8 mouse cellular contexts compared by ENCODE assay signal in the genomic region with DNA sequence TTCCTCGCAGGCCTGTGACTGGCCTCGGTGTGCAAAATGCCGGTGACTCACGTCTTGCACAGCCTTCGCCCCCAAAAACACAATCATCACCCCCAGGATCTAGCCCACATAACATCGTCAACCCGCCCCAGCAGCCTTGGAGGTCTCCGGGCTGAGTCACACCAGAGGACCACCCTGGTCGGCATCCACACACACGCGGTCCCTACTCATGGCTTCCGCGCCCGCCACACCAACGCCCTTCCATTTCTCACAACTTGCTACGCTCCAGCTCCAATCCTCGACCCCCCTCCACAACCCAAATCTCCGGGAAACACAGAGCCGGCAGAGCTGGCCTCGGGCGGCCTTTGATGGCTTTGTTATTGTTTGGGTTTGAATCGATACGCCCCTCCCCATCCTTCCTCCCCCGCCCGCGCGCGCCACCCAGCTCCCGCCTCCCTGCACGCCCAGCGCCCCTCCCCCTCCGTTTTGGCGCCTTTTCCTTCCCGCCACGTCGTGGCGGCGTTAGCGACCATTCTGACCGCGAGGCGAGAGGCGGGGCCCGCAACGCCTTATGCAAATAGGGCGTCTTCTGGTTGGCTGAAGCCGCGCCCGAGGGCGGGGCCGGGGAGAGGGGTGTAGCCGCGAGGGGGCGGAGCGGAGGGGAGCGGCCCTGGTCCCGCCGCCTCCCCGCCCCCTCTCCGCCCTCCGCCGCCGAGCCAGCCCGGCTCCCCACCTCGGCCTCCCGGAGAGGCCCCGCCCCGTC. TPM values are rescaled to one million over a fixed set of nuclear protein-coding genes. Genes with fewer than 3 reads are reported as not detected.
DNase-seq lines count a peak whose midpoint lies in the region; ATAC-seq and TF ChIP-seq lines count a peak whose summit lies in the region.

No protein-coding gene starts in this region.

- no peaks in the 10 kb centered on the region for H3K9me3 ChIP-seq in G1E (replicated peaks)
- no peaks in the 10 kb centered on the region for H3K9me3 ChIP-seq in forebrain, embryonic 16.5 days (ENCODE audit: control insufficient read depth, low read length)
- H3K9me3 ChIP-seq in lung, embryonic 15.5 days = no peaks in the 10 kb centered on the region

- peak; percentile 87 for DNase-seq in G1E (ENCODE audit: low spot score)
- peak; percentile 98 to 99 for DNase-seq in cerebellum, adult 18-20 months
- DNase-seq in heart, postnatal 4 days = peak; percentile 100
- DNase-seq in layer of hippocampus, adult 8-10 months (ENCODE audit: low spot score in 2 of 2) = peak; percentile 92 to 93
- DNase-seq in ovary, adult 18-20 months (ENCODE audit: low spot score) = peak; percentile 98
- DNase-seq in thymus, postnatal 0 days (ENCODE audit: low spot score) = peak; percentile 99

- H3K4me1 ChIP-seq in G1E (ENCODE audit: insufficient read depth, low read depth, low read length) = peaks cover 50% of the 10 kb centered on the region
- peaks cover 18% of the 10 kb centered on the region for H3K4me1 ChIP-seq in forebrain, embryonic 16.5 days (replicated peaks; ENCODE audit: control insufficient read depth, insufficient read depth, low read length)
- H3K4me1 ChIP-seq in lung, embryonic 15.5 days = peaks cover 18% of the 10 kb centered on the region

- TF ChIP-seq CTCF in G1E (IDR thresholded peaks at IDR 0.05; ENCODE audit: low read depth, low read length) = no peak

- H3K4me2 ChIP-seq in forebrain, embryonic 16.5 days (ENCODE audit: low read length) = peak overlapping the region; percentile 58
- peak overlapping the region; percentile 90 for H3K4me2 ChIP-seq in lung, embryonic 15.5 days

- under 1% methylated on average over 47 of the region's 68 CpGs for WGBS in forebrain, embryonic 16.5 days
- under 1% methylated on average over 44 of the region's 68 CpGs for WGBS in lung, embryonic 15.5 days

- H3K36me3 ChIP-seq in G1E (replicated peaks) = peaks cover 34% of the 10 kb centered on the region
- H3K36me3 ChIP-seq in forebrain, embryonic 16.5 days (ENCODE audit: control insufficient read depth, insufficient read depth) = no peaks in the 10 kb centered on the region
- peaks cover 13% of the 10 kb centered on the region; the same call in 1 of the 2 replicates for H3K36me3 ChIP-seq in lung, embryonic 15.5 days

- ATAC-seq in G1E (ENCODE audit: extremely low read depth, insufficient number of reproducible peaks, low FRiP score, poor library complexity, severe bottlenecking) = peak; percentile 74
- peak; percentile 89 for ATAC-seq in forebrain, embryonic 16.5 days
- peak; percentile 92 for ATAC-seq in lung, embryonic 15.5 days (ENCODE audit: borderline replicate concordance, extremely low read depth, low FRiP score, low TSS enrichment)

- peak overlapping the region; percentile 98 for H3K27ac ChIP-seq in forebrain, embryonic 16.5 days (ENCODE audit: low read length)
- peak overlapping the region; percentile 90 for H3K27ac ChIP-seq in lung, embryonic 15.5 days

- no peaks in the 10 kb centered on the region for H3K27me3 ChIP-seq in G1E (ENCODE audit: insufficient read depth, low read length)
- no peaks in the 10 kb centered on the region for H3K27me3 ChIP-seq in forebrain, embryonic 16.5 days (replicated peaks; ENCODE audit: control insufficient read depth, insufficient read depth, low read length)
- H3K27me3 ChIP-seq in lung, embryonic 15.5 days = no peaks in the 10 kb centered on the region

- peak overlapping the region; percentile 90 for H3K9ac ChIP-seq in forebrain, embryonic 16.5 days (replicated peaks; ENCODE audit: low read depth, low read length)
- peak overlapping the region; percentile 77 for H3K9ac ChIP-seq in lung, embryonic 15.5 days

- peak overlapping the region; percentile 99 for H3K4me3 ChIP-seq in G1E (ENCODE audit: low read depth, low read length)
- H3K4me3 ChIP-seq in forebrain, embryonic 16.5 days (replicated peaks; ENCODE audit: low read length) = peak overlapping the region; percentile 90
- H3K4me3 ChIP-seq in lung, embryonic 15.5 days = peak overlapping the region; percentile 88

RNA-seq across cellular contexts. Expression of gene Pim1, which starts 0.4 kb away (rescaled TPM):
- total RNA-seq in G1E (2014; fragmentation: Nextera tagmentation) (151 and 167 TPM in 2 replicates), G1E (2017) (174 and 180 TPM in 2 replicates)
- 123 and 154 TPM in 2 replicates for polyA plus RNA-seq in G1E (2012)
- 11.4 and 11.8 TPM in 2 replicates for polyA plus RNA-seq in forebrain, embryonic 16.5 days (2015; fragmentation: Nextera tagmentation; extraction: Ambion mirVana)
- 10 to 100 TPM; 74.0 to 77.0 TPM for total RNA-seq in heart, postnatal 4 days (2021)
- total RNA-seq in layer of hippocampus, adult 8-10 months (2022) = 1 to 10 TPM; 2.6 to 3.8 (median 3.4) TPM
- polyA plus RNA-seq in lung, embryonic 15.5 days (2015; fragmentation: Nextera tagmentation; extraction: Ambion mirVana) = 16.3 and 17.2 TPM in 2 replicates
- polyA plus RNA-seq in thymus, postnatal 0 days (2015; fragmentation: Nextera tagmentation; extraction: Ambion mirVana) = 78.6 and 81.4 TPM in 2 replicates

RNA-seq across cellular contexts. Expression of gene Gm17657, which starts 59.3 kb away (rescaled TPM):
- total RNA-seq in G1E (2014; fragmentation: Nextera tagmentation) (not detected in 2 replicates), G1E (2017) (0.11 TPM in 1 of 2 replicates, not detected in the other)
- not detected in 2 replicates for polyA plus RNA-seq in G1E (2012)
- polyA plus RNA-seq in forebrain, embryonic 16.5 days (2015; fragmentation: Nextera tagmentation; extraction: Ambion mirVana) = not detected in 2 replicates
- total RNA-seq in heart, postnatal 4 days (2021) = not detected
- total RNA-seq in layer of hippocampus, adult 8-10 months (2022) = not detected
- not detected in 2 replicates for polyA plus RNA-seq in lung, embryonic 15.5 days (2015; fragmentation: Nextera tagmentation; extraction: Ambion mirVana)
- polyA plus RNA-seq in thymus, postnatal 0 days (2015; fragmentation: Nextera tagmentation; extraction: Ambion mirVana) = not detected in 2 replicates

RNA-seq across cellular contexts. Expression of gene Tbc1d22b, which starts 59.4 kb away (rescaled TPM):
- total RNA-seq in G1E (2014; fragmentation: Nextera tagmentation) = 26.7 and 30.2 TPM in 2 replicates
- total RNA-seq in G1E (2017) = 5.3 and 6.0 TPM in 2 replicates
- polyA plus RNA-seq in G1E (2012) = 24.9 and 26.2 TPM in 2 replicates
- polyA plus RNA-seq in forebrain, embryonic 16.5 days (2015; fragmentation: Nextera tagmentation; extraction: Ambion mirVana) = 22.0 and 25.9 TPM in 2 replicates
- total RNA-seq in heart, postnatal 4 days (2021) = 10 to 100 TPM; 15.6 to 16.1 TPM
- 10 to 100 TPM; 37.0 to 41.9 (median 37.9) TPM for total RNA-seq in layer of hippocampus, adult 8-10 months (2022)
- polyA plus RNA-seq in lung, embryonic 15.5 days (2015; fragmentation: Nextera tagmentation; extraction: Ambion mirVana) = 14.8 and 15.6 TPM in 2 replicates
- polyA plus RNA-seq in thymus, postnatal 0 days (2015; fragmentation: Nextera tagmentation; extraction: Ambion mirVana) = 10.7 and 13.8 TPM in 2 replicates

Comparison
In these comparisons a context has a peak if more than half of its experiments do, and no peak if none do; other contexts are left out.
1. Peak in every context shown above with its lines: DNase-seq, ATAC-seq, H3K4me3 ChIP-seq and H3K27ac ChIP-seq.